Mouse (Mus musculus): Measurements from ENCODE around the gene Prnp. TPM values are rescaled to one million over a fixed set of nuclear protein-coding genes. Genes with fewer than 3 reads are reported as not detected.

Gene Prnp
- polyA plus RNA-seq, 1 experiment from 2014 or later = 43.6 TPM

GRCm38 (mm10) chr2:131970597-131970996 is 60.9 kb downstream of the Prnp start:
- Histone ChIP-seq H3K4me3 (replicated peaks) (no peak overlapping the region), H3K27me3 (no peaks in the 10 kb centered on the region; the same call in 1 of the 2 replicates), H3K4me2 (no peak overlapping the region), H3K4me1 (replicated peaks) (no peaks in the 10 kb centered on the region), H3K9ac (replicated peaks) (no peak overlapping the region), H3K9me3 (no peaks in the 10 kb centered on the region), H3K27ac (no peak overlapping the region), H3K36me3 (no peaks in the 10 kb centered on the region)
- WGBS = 98% methylated on average over 2 of the region's 2 CpGs
- no peak for ATAC-seq (ENCODE audit: insufficient number of reproducible peaks, insufficient read depth, low FRiP score, low TSS enrichment, low read depth)

- no peak for ATAC-seq (ENCODE audit: insufficient number of reproducible peaks, insufficient read depth, low FRiP score, low TSS enrichment, low read depth)
- H3K9ac ChIP-seq (replicated peaks) = no peak overlapping the region
- H3K4me2 ChIP-seq = no peak overlapping the region
- H3K27ac ChIP-seq = no peak overlapping the region
- no peaks in the 10 kb centered on the region; the same call in 1 of the 2 replicates for H3K27me3 ChIP-seq
- H3K9me3 ChIP-seq = no peaks in the 10 kb centered on the region
- no peak overlapping the region for H3K4me3 ChIP-seq (replicated peaks)
- WGBS = 85% methylated on average over 4 of the region's 4 CpGs
- no peaks in the 10 kb centered on the region for H3K4me1 ChIP-seq (replicated peaks)
- H3K36me3 ChIP-seq = no peaks in the 10 kb centered on the region
Measured at GRCm38 (mm10) chr2:131971098-131971497, 61.4 kb downstream of the Prnp start.

GRCm38 (mm10) chr2:131976663-131977062 is 66.9 kb downstream of the Prnp start:
- no peak for ATAC-seq (ENCODE audit: insufficient number of reproducible peaks, insufficient read depth, low FRiP score, low TSS enrichment, low read depth)
- no peak overlapping the region for H3K9ac ChIP-seq (replicated peaks)
- H3K4me3 ChIP-seq (replicated peaks) = no peak overlapping the region
- WGBS = 74% methylated on average over 3 of the region's 3 CpGs
- no peak overlapping the region for H3K27ac ChIP-seq
- 0 out of 2 replicates have a peak, but pooled peaks cover 4% of the 10 kb centered on the region for H3K4me1 ChIP-seq (replicated peaks)
- no peak overlapping the region for H3K4me2 ChIP-seq
- no peaks in the 10 kb centered on the region for H3K36me3 ChIP-seq
- H3K27me3 ChIP-seq = no peaks in the 10 kb centered on the region; the same call in 1 of the 2 replicates
- H3K9me3 ChIP-seq = peaks cover 6% of the 10 kb centered on the region; the same call in 1 of the 2 replicates

GRCm38 (mm10) chr2:131980866-131981265 is 71.1 kb downstream of the Prnp start:
- no peak for ATAC-seq (ENCODE audit: insufficient number of reproducible peaks, insufficient read depth, low FRiP score, low TSS enrichment, low read depth)
- 58% methylated on average over 9 of the region's 9 CpGs for WGBS
- H3K27ac ChIP-seq = no peak overlapping the region

GRCm38 (mm10) chr2:131982546-131983196 is 72.9 kb downstream of the Prnp start:
- Histone ChIP-seq H3K36me3 (no peaks in the 10 kb centered on the region), H3K4me1 (replicated peaks) (0 out of 2 replicates have a peak, but pooled peaks cover 4% of the 10 kb centered on the region), H3K4me3 (replicated peaks) (no peak overlapping the region), H3K27me3 (no peaks in the 10 kb centered on the region; the same call in 1 of the 2 replicates), H3K9me3 (peaks cover 4% of the 10 kb centered on the region; the same call in 1 of the 2 replicates), H3K27ac (no peak overlapping the region), H3K9ac (replicated peaks) (no peak overlapping the region), H3K4me2 (no peak overlapping the region)
- 16% methylated on average over 6 of the region's 6 CpGs for WGBS
- ATAC-seq (ENCODE audit: insufficient number of reproducible peaks, insufficient read depth, low FRiP score, low TSS enrichment, low read depth) = 0 out of 2 replicates have a peak, but pooled peaks have one; percentile 64

More at GRCm38 (mm10) chr2:131980866-131981265, 71.1 kb downstream of the Prnp start:
- H3K4me1 ChIP-seq (replicated peaks) = 0 out of 2 replicates have a peak, but pooled peaks cover 4% of the 10 kb centered on the region
- no peaks in the 10 kb centered on the region for H3K36me3 ChIP-seq
- H3K4me3 ChIP-seq (replicated peaks) = no peak overlapping the region
- peaks cover 6% of the 10 kb centered on the region; the same call in 1 of the 2 replicates for H3K9me3 ChIP-seq
- no peak overlapping the region for H3K4me2 ChIP-seq
- no peak overlapping the region for H3K9ac ChIP-seq (replicated peaks)
- H3K27me3 ChIP-seq = no peaks in the 10 kb centered on the region; the same call in 1 of the 2 replicates

GRCm38 (mm10) chr2:131987950-131988349 is 78.2 kb downstream of the Prnp start:
- Histone ChIP-seq H3K4me3 (replicated peaks) (no peak overlapping the region), H3K9me3 (no peaks in the 10 kb centered on the region), H3K36me3 (no peaks in the 10 kb centered on the region), H3K9ac (replicated peaks) (no peak overlapping the region), H3K4me2 (no peak overlapping the region), H3K27me3 (no peaks in the 10 kb centered on the region; the same call in 1 of the 2 replicates), H3K4me1 (replicated peaks) (peaks cover 14% of the 10 kb centered on the region), H3K27ac (no peak overlapping the region)
- WGBS = 50% methylated on average over 3 of the region's 3 CpGs
- ATAC-seq (ENCODE audit: insufficient number of reproducible peaks, insufficient read depth, low FRiP score, low TSS enrichment, low read depth) = no peak

Other genes starting within 250 kb of the Prnp start
- gene Erv3, start 50.2 kb upstream of the Prnp start, polyA plus RNA-seq (2016; fragmentation: Nextera tagmentation; extraction: Ambion mirVana) = not detected in 2 replicates
- gene Prn, start within 50 bp of the Prnp start, polyA plus RNA-seq (2016; fragmentation: Nextera tagmentation; extraction: Ambion mirVana) = not detected in 2 replicates
- gene Prnd, start 40.9 kb downstream of the Prnp start, polyA plus RNA-seq (2016; fragmentation: Nextera tagmentation; extraction: Ambion mirVana) = 20.3 and 21.6 TPM in 2 replicates
- gene Rassf2, start 120.3 kb downstream of the Prnp start, polyA plus RNA-seq (2016; fragmentation: Nextera tagmentation; extraction: Ambion mirVana) = 5.3 and 7.8 TPM in 2 replicates
- 12.5 and 12.8 TPM in 2 replicates for gene Slc23a2, start 235.2 kb downstream of the Prnp start, polyA plus RNA-seq (2016; fragmentation: Nextera tagmentation; extraction: Ambion mirVana)

All from limb, embryonic 12.5 days (tissue).